Mouse (Mus musculus) natural killer cell, adult 2 months (primary cell): Measurements from ENCODE around the gene Zbtb38.

Experiments used
- DNase-seq, 2 experiments: peaks; one replicate each; pipeline ENCODE4 v3.0.0; 2022; ENCODE audit warnings: low spot score in 2 of 2

Gene Zbtb38

DNA sequence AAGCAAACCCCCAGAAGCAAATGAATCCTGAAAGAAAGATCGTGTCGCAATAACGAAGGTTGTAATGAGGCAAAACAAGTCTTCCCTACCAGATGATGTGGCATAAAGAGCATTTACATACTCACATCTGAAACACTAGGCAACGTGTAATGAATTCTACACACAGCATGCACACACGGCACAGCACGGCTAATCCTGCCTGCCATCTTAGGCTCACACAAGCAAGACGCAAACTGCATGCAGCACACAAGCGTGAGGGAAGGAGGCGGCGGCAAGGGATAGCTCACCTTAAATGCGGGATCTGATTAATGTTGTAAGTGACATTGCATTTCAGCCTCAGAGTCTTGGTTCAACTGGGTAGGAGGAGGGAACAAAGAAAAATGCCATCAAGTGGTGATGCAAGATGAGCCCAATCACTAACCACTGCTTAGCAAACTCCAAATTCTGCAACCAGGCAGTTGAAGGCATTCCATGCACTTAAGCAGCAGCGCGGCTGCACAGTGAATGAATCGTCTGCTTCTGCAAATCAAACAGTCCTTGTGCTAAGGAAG lies 20.6 kb downstream of the Zbtb38 start:
- DNase-seq, result no peak

DNA sequence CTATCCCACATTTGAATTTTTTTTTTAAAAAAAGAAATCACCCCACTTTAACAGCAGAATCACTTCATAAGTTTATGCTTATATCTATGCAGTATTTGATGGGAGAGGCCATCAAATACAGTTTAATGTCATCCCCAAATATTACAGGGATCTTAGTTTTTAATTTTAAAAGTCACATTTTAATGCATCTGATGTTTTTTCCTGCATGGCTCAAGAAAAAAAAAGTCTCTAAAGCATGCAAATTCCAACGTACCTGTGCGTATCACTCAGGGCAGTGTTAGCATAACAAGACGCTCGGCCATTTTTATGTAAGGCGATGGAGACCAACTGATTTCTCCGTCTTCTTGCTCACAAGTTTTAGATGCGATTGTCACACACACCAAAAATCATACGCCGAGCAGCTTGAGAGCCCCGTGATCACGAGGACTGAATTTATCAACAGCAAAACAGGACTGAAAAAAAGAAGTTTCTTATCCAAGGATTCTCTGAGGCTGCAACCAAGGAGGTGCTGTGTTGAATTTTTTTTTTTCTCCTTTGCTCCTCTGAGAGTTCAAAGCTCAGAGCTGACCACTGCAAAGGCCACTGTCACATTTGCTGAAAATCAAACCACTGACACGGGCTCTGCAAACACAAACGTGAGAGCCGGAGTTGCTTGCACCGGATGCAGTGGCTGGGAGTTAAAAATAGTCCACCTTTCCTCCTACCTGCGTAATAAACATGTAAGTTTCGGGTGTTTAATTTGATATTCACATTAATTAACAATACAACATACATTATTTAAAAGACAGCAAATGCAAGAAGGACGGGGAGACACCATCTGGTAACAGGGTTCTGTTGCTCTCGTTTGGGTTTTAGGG lies 21.4 kb downstream of the Zbtb38 start:
- DNase-seq, result no peak

DNA sequence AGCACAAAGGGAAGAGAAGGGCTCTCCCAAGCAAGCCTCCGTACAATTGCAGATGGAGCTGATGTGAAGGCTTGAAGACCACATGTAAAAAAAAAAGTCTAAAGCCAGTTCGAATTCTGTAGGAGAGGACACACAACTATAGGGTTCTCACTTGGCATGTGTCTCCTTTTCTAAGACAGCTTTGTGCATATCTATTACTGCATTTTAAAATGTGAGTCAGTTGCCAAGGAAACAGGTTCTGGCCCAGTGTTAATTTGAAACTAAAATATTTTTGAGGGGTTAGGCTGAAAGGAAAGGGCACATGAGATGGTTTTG lies 22.4 kb downstream of the Zbtb38 start:
- no peak for DNase-seq

DNA sequence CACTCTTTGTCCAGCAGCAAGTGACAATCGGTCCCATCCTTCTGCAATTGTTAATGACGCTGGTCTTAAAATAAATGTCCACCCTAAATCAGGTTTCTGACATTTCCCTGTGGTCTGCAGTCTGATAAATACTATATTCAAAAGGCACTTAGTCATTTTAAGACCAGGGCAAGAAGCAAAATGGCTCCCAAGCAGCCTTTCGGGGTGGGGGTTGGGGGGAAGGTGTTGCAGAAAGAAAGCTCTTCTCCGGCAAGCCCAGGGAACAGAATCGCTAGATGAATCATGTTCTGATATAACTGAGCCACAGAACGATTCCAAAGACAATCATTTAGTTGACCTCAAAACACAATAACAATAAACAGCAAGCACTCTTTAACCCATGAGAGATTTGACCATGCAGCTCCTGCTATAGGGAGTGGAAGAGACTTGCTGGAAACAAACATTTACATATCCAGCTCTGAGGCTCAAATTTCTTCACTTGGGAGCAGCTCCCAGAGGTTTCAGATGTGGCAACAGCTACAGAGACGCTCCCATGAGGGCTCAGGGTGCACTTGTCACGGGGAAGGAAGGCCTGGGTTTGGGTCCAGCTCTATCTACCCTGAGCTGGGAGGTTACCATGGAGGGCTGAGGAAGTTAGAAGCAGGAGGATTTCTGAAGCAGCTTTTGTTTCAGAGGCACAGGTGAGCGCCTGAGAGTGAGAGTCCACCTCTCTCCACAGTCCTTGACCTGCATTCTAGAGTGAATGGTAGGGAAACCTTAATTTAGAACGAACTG lies 22.9 kb downstream of the Zbtb38 start:
- no peak for DNase-seq

DNA sequence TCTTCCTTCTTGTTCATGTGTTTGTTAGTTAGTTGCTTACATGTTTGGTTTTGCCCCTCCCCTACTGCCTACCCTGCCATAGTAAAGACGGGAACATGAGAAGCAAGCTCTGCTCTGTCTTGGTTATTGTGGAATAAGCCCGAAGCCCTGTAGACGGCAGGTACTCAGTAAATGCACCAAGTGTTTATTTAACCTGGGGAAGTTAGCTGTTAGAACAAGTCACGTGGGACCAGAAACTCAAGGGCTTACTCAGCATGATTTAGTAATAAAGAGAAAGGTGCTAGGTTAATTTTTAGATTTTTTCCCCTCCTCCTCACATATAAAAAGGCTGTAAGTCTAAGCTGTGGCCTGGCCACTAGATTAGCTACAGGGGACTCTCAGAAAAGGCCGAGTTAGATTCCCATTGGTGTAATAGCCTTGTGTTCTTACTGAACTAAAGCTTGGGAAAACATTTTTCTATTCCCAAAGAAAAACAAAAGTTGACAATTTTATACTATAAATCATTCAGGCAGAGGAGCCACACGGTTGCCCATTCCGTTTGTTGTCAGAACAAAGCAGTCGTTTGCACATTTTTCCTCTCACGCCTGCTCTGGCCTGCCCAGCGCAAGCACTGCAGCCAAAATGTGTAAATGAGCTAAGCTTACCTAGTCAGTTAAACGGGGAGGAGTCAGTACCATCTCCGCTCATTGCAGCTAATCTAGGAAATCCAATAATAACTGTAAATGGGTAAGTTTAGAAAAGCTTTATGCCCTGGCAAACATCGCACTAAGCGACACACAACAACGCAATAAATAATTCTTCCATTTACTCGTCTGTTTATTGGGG lies 24.1 kb downstream of the Zbtb38 start:
- DNase-seq, result no peak

DNA sequence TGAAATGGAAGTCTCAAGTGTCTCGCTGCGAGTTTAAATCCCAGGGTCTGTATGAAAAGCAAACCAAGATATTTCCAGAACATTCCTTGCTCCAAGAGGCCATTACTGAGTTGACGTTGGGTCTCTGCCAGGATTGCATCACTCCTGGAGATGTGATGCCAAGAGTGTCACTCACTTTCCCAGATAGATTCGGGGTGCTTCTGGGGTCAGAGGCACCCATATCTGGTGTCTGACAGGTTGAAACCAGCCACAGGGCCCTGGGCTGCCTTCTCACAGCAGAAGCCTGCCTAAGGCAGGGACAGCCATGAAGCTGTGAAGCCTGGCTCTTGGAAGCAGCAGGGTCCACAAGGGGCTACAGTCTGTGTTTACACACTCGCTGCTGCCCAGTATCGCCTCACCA lies 24.9 kb downstream of the Zbtb38 start:
- DNase-seq, result no peak

DNA sequence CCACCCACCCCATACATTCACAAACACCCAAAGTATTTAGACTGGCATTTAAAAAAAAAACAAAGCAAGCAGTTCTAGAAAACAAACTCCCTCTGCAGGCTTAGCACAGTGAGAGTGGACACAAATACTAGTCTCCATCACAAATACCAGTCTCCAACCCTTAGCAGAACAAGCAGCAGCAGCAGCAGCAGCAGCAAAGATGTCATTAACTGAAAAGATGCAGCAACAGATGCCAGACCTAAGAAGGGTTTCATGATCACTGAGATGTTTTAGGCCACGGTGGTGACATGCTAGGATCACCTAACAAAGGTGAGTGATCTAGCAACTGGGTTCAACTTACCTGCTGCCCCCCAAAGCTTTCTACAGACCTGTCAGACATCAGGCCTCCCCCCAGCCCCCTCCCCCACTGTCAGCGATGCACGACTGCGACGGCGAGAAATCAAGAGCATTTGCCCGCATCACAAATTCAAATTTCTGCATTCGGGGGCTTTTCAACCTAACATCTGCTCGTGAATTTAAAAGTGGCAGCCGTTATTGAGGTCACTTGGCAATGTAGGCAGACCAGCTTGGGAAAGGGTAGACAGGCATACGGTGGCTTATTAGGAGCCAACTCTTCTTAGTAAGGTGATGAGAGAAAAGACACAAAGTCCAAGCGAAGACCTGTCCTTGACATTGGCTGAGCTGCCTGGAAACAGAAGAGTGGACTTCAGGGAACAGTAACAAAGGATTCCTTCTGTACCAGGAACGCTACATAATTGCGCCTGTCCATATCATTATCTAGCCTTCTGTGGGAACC lies 26.1 kb downstream of the Zbtb38 start:
- DNase-seq, result no peak

DNA sequence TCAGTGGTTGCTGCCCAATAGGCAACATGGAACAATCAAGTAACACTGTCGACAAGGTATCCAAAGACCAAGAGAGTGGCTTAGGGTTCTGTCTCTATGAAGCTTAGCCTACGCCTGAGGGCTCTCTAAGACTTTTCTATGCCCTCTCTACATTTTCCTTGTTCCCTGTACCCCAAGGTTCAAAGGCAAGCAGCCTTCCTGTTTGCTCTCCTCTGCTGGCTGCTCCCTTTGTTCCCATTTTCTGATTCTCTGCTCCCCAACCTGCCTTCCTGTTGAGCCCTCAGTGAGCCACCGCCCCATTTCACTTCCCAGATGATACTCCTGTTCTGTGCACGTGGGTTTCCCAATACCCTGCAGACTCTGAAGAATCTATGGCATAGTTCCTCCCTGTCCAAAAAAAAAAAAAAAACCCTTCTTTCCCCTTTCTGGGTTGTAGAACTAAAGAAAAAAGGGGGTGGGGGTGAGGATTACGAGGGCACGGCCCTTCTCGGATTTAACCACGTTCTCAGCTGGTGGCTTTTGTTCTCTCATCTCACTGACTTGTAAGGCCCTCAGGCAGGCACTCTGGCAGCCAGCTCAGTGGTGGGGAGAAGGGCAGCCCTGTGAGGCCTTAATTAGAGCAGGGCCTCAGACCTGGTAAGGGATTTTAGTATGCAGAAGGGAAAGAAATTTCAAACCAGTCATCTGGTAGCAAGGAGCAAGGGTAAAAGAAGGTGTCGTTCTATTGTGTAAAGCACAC lies 26.9 kb downstream of the Zbtb38 start:
- no peak for DNase-seq

DNA sequence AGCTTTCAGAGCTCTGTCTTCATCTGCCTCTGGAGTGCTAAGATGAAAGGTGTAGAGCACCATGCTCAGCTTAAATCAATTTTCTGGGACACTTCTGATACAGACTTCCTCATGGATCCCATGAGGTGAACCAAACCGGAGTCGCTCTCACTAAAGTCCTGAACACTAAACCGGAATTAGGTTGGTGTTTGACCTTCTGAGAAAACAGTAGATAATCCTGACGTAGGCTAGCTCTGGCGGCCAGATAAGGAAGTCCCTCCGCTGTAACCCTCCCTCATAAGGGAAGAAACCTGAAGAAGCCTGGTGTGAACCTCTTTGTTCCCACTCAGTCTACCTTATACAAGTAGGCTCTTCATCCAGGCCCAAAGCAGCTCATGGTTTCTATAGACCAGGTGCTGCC lies 29.0 kb downstream of the Zbtb38 start:
- no peak for DNase-seq

DNA sequence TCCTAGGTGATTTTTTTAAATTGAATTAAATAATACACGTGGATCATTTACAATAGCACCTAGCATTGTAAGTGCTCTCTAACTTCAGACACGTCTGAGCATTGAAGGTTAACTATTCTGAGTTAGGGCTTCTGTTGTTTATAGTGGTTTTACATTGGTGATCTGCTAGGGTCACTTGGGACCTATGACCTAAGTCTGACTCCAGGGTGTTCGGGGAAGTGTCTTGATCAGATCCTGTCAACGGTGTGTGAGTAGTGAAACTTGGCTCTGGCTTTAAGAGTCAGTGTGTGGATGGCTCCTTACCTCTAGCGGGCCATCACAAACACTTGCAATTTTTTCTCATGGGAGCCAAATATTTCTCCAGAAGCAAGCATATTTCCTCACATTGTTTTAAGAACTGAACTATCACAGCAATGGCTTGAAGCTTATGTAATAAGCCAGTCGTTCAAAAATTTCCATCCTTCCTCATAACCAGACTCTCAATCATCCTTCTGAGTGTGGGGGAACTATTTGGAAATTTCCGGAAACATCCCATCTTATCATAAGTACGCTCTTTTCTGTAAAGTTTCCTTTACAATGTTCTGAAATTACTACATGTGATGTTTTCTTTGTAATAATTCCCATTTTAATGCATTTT lies 31.4 kb downstream of the Zbtb38 start:
- no peak for DNase-seq

DNA sequence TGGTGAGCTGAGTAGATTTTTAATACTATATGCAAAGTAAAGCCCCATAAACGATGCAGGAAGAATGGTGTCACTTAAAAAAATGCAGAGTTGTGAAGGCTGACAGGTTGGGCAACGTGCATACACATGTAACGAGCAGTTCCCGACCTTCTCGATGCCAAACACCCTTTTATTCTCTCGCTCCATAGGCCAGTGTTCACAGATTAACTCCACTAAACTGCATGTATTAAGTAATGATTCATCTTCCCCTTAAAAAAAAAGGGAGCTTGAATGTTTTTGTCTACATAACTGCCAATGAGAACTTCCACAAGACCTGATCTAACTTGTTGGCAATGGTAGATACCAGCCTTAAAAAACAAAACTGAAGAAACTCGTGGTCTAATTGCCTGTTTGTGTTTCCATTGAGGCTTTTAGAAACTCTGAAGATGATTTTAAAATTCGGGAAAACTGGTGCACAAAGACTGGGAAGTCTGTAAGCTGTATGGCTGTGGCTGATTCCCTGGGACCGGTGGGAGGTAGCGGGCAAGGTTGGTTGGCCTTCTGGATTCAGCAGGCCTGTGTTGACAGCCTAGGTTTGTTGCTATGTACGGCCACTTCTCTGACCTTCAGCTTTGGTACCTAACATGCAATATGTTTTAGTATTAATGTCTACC lies 32.0 kb downstream of the Zbtb38 start:
- no peak for DNase-seq

DNA sequence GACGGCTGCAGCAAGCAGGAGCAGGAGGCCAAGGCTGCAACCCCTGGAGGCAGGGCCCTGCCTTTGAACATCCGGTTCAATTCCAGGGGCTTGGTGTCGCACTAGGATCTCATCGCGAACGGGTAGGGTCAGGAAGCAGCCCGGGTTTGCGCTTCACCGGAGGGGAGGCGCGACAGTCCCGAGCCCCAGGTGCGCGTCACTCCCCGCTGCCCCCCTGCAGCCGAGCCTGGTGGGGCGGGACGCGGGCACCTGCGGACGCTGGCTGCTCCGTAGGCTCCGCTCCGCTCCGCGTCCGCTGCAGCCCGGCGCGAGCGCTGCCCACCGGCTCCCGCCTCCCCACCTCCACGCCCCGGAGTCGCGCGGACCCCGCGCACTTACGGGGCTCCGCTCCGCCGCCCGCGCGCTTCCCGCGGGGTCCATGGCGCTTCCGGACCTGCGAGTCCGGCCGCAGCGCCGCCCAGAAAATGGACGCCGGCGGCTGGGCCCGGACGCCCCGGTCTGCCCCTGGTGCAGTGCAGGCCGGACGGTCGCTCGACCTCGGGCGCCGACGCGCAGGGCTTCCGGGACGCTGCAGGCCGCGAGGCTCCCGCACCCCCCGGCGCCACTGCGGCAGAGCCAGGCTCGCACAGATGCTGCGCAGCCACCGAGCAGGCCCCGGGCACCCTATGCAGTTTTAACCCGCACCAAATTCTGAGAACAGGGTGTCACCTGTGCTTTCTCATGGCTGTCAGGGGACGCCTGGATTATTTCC lies 33.0 kb downstream of the Zbtb38 start:
- DNase-seq, result peak; percentile 62

DNA sequence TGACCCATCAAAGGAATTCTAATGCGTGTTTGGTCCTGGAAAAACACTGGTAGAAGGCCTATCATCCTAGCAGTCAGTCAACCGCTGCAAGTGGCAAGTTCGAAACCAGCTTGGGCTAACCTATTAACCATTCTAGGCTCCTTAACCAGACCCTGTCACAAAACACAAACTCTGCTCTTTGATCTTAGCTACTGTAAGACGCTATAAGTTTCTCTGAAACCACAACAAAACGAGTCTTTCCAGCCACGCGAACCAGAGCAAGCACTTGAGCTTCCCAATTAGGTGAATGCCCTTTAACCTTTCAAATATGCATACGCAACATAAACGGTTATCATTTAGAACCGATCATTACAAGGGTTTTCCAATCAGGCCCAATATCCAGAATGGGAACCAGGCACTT lies 33.7 kb downstream of the Zbtb38 start:
- peak in 1 of 2 experiments; percentile 13 for DNase-seq

DNA sequence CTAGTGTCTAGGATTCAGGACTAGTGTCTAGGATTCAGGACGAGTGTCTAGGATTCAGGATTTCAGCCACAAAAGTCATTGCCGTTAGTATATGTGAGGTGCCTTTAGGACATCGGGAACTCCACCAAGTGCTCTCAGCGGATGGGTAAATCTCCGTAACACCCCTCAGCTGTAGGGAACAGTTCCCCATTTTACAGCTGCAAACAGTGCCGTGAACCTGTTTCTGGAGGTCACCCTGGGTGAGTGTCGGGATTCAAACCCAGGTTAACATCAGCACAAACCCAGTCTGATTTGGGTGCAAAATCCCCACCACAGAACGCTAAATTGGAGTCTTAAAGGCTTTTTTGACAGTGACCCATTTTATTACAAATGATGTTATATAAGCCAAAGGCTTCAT lies 34.2 kb downstream of the Zbtb38 start:
- no peak for DNase-seq

DNA sequence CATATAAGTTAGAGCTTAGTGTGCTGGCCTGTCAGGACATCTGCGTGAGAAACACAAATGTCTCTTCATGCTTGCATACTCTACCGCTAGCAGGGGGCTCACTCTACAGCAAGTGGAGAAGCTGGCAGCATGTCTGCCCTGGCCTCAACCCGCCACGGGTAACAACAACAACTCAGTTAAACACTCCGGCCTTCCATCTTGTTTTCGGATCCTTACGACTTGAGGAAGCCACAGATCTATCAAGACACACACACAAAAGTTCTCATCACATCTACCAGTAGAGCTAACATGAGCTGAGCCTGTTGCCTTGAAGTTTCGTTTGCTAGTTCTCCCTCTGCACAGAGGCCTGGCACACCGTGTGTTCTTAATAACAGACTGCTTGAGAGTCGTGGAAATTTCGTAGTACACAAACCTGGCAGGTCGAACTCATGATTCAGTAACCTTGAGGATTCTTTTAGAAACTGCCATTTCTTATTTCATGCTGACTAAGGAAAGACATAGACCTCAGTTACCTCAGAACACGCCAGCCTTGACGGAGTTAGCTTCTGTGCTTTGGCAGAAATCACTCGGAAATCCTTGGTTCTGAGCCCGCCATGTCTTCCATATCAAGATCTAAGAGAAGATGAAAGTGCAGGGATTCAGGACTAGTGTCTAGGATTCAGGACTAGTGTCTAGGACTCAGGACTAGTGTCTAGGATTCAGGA lies 34.8 kb downstream of the Zbtb38 start:
- DNase-seq, result no peak

DNA sequence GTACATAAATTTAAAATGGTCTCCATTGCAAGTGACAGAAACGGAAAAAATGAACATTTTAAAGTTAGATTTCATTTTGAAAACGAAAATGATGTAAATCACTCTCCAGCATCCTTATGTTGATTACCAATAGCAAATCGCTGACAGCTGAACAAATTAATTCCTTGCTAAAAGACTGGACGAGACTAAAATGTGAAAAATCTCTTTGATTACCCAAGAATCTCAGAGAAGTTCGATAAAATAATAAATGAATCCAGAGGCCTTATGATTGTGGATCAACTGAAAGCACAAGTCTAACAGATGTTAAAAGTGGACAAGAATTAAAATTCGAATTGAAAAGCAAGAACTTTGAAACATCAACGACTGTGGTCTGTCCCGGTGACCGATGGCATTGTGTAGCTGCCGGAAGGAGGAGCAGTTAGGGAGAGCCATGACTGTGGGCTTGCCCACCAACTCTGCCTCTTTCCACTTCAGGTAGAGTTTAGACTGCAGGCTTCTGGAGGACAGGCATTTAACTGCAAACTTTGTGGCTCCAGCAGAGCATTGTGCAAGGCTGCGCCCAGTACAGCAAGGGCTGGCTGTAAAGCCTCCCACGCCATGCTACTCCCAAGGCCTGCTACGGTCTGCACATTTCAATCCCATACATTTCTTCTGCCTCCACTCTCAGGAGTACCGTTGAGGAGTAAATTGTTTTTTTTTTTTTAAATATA lies 35.7 kb downstream of the Zbtb38 start:
- DNase-seq, result no peak

DNA sequence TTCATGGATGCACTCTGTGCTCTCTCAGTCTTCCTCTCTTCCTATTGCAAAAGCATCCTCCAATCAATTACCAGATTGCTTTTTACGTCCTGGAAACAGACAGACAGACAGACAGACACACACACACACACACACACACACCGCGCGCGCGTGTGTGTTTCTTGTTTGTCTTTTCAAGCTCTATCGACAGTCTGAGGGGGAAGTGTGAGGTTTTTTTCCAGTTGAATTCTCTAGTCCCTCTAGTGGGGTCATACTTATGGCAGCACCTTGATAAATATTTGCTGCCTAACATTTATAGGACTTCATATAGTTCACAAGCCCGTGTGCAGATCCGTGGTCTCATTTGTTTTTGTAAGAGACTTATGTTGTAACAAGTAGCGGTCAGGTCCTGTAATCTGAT lies 36.5 kb downstream of the Zbtb38 start:
- no peak for DNase-seq

DNA sequence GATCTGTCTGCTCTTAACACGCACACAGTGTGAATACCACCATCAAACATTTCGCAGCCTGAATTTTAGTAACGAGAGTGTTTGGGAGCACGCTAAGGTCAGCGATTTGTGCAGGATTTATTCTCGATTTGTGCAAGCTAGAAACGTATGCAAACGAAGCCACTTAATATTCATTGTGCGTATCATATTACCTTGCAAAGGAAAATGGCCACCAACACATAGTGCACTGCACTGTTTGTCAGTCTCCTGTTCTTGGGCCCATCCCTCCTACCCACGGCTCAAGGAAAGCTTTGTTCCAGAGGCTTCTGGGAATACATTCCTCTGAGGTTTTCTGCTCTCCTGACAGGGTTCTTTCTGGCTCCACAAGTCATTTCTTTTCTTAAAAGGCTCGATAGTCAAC lies 37.5 kb downstream of the Zbtb38 start:
- DNase-seq, result no peak
